Mouse (Mus musculus) liver, embryonic 12.5 days (tissue): ENCODE data around the gene Mapk1ip1. TPM values are rescaled to one million over a fixed set of nuclear protein-coding genes. Genes with fewer than 3 reads are reported as not detected.
A peak's percentile ranks its signal among the peaks of the same experiment; 100 is the strongest.

ENCODE experiments used
- ATAC-seq: fragments of 200-750 bp; cut with Nextera tagmentation; 2 replicates; pipeline ENCODE4 v1.8.0; 2017; ENCODE audit warnings: moderate number of reproducible peaks, mild to moderate bottlenecking, moderate library complexity
- H3K27ac ChIP-seq: fragments of 300-500 bp; sonication (generic); 2 replicates; pipeline ENCODE4 v1.5.1; 2016; ENCODE audit warnings: mild to moderate bottlenecking
- H3K27me3 ChIP-seq: fragments of 300-500 bp; sonication (generic); replicated peaks from 2 replicates; pipeline ENCODE4 v1.6.1; 2016; ENCODE audit warnings: mild to moderate bottlenecking, moderate library complexity
- H3K36me3 ChIP-seq: fragments of 300-500 bp; sonication (generic); 2 replicates; pipeline ENCODE4 v1.6.1; 2016; ENCODE audit warnings: mild to moderate bottlenecking, moderate library complexity
- H3K4me1 ChIP-seq: fragments of 300-500 bp; sonication (generic); 2 replicates; pipeline ENCODE4 v1.6.1; 2016
- H3K4me2 ChIP-seq: fragments of 300-500 bp; sonication (generic); 2 replicates; pipeline ENCODE4 v1.6.1; 2016; ENCODE audit warnings: mild to moderate bottlenecking, moderate library complexity
- H3K4me3 ChIP-seq: fragments of 300-500 bp; sonication (generic); 2 replicates; pipeline ENCODE4 v1.5.1; 2016; ENCODE audit warnings: mild to moderate bottlenecking, moderate library complexity
- H3K9ac ChIP-seq: fragments of 300-500 bp; sonication (generic); 2 replicates; pipeline ENCODE4 v1.6.1; 2016; ENCODE audit warnings: mild to moderate bottlenecking, moderate library complexity
- H3K9me3 ChIP-seq: fragments of 300-500 bp; sonication (generic); replicated peaks from 2 replicates; pipeline ENCODE4 v1.6.1; 2016; ENCODE audit warnings: mild to moderate bottlenecking, moderate library complexity
- WGBS: fragments of 180-500 bp; shearing (Covaris S2); methylation state at CpG from one replicate; pipeline ENCODE4 v1.1.7; 2016; ENCODE audit not compliant: insufficient replicate concordance; 5-methylcytosine and 5-hydroxymethylcytosine counted together
- polyA plus RNA-seq: library from polyadenylated mRNA; unstranded; fragments of >200 nt; fragmentation: Nextera tagmentation; extraction: Ambion mirVana; gene quantifications from 2 replicates; pipeline ENCODE4 v1.2.1, GENCODE M21; 2016

Mapk1ip1 gene
- polyA plus RNA-seq: 3.7 and 4.3 TPM in 2 replicates

DNA sequence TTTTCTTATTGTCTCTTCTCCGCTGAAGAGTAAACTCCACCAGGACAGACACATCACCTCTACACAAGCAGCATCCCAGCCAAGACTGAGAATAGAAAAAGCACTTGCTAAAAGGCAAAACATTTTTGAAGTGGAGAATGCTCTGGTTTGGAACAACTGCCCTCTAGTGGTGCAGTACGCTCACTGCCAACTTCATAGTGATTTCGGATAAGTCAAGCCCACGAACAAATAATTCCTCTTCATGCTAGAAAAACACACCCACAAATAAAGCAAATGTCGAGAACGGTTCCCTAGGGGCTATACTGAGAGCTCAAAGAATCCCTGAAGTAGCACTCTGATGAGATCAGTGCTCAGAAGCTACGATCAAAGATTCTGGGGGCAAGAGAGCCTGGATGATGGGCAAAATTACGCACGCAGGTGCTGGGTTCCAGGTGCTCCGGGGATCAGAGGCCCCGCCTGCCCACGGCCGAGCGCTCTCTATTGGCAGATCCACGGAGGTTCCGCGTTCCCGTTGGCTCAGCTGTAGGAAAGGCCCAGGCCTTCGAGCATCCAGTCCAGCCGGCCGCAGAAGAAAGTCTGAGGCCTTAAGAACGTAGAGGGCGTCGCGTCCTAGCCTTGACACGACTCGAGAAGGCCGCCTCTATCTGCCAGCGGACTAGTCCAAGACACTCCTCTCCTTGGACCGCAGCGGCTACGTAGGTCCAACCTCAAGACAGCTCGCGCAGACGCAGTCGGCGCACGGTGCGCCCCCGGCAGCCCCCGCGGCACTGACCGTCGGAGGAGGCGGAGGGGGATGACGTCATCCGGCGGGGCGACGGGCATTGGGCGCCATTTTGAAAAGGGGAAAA is at the start of gene Mapk1ip1, which contains the start of gene Ppp2r2d:
TSS of gene Mapk1ip1 (minus strand) at position 730 of the 848 bp plus-strand sequence.
TSS of gene Ppp2r2d (plus strand) at position 536 of the 848 bp plus-strand sequence.
- Histone ChIP-seq H3K4me2 (peak within 1 kb of the TSS; percentile 91), H3K4me1 (peaks cover 58% of the 10 kb centered on the region)
- ATAC-seq: peak; percentile 94

GRCm38 (mm10) chr7:138885365-138886289 is 39.6 kb upstream of the Mapk1ip1 start:
- ATAC-seq: peak; percentile 24; the same call in 1 of the 2 replicates
- Histone ChIP-seq H3K9ac (no peak overlapping the region), H3K9me3 (no peaks in the 10 kb centered on the region), H3K4me2 (no peak overlapping the region), H3K4me1 (no peaks in the 10 kb centered on the region), H3K27ac (no peak overlapping the region), H3K4me3 (no peak overlapping the region), H3K27me3 (no peaks in the 10 kb centered on the region), H3K36me3 (peaks cover 54% of the 10 kb centered on the region)
- 67% methylated on average over 12 of the region's 13 CpGs for WGBS

More for the DNA sequence above, at the start of gene Mapk1ip1, which contains the start of gene Ppp2r2d:
- WGBS: under 1% methylated on average over 51 of the region's 51 CpGs
- peaks cover 24% of the 10 kb centered on the region for H3K36me3 ChIP-seq
- peak within 1 kb of the TSS; percentile 92 for H3K27ac ChIP-seq
- H3K4me3 ChIP-seq: peak within 1 kb of the TSS; percentile 99
- H3K27me3 ChIP-seq: no peaks in the 10 kb centered on the region
- no peaks in the 10 kb centered on the region for H3K9me3 ChIP-seq
- peak within 1 kb of the TSS; percentile 96 for H3K9ac ChIP-seq

DNA sequence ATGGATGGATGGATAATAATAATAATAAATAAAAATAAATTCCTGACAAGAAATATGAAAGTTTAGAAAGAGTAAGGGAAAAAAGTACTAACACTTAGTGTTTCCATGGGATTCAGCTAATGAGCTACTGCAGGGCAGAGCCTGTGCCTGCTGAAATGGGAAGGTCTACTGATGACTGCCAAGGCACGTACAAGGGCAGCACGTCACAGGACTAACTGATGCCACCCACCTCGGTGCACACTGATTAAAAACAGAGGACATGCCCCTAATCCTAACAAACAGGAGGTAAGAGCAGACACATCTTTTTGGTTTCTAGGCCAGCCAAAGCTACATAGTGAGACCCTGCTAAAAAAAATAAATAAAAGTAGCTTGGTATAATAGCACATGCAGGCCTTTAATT is 37.7 kb upstream of the Mapk1ip1 start:
- no peaks in the 10 kb centered on the region for H3K9me3 ChIP-seq
- peaks cover 73% of the 10 kb centered on the region for H3K36me3 ChIP-seq
- H3K4me1 ChIP-seq: no peaks in the 10 kb centered on the region
- no peak overlapping the region for H3K27ac ChIP-seq
- H3K4me3 ChIP-seq: no peak overlapping the region
- H3K4me2 ChIP-seq: no peak overlapping the region
- no peak overlapping the region for H3K9ac ChIP-seq
- no peak for ATAC-seq
- WGBS: 88% methylated on average over 3 of the region's 3 CpGs
- no peaks in the 10 kb centered on the region for H3K27me3 ChIP-seq

DNA sequence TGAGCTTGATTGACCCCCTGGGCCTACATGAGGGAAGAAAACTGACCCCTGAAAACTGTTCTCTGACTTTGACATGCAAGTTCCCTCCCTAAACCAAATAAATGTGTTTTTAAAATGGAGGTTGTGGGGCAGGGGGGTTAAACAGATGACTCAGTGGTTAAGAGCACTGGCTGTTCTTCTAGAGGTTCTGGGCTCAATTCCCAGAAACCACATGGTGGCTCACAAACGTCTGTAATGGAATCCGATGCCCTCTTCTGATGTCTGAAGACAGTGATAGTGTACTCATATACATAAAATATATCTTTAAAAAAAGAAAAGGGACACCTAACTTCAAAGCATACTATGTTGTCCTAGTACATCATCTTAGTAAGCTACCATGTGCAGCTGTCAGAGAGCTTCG is 29.0 kb upstream of the Mapk1ip1 start:
- peaks cover 99% of the 10 kb centered on the region for H3K36me3 ChIP-seq
- WGBS: 73% methylated on average over 3 of the region's 3 CpGs
- no peak overlapping the region for H3K27ac ChIP-seq
- no peak overlapping the region for H3K9ac ChIP-seq
- no peak for ATAC-seq
- H3K9me3 ChIP-seq: no peaks in the 10 kb centered on the region
- no peak overlapping the region for H3K4me2 ChIP-seq
- no peaks in the 10 kb centered on the region for H3K27me3 ChIP-seq
- H3K4me1 ChIP-seq: peaks cover 7% of the 10 kb centered on the region; the same call in 1 of the 2 replicates
- no peak overlapping the region for H3K4me3 ChIP-seq

DNA sequence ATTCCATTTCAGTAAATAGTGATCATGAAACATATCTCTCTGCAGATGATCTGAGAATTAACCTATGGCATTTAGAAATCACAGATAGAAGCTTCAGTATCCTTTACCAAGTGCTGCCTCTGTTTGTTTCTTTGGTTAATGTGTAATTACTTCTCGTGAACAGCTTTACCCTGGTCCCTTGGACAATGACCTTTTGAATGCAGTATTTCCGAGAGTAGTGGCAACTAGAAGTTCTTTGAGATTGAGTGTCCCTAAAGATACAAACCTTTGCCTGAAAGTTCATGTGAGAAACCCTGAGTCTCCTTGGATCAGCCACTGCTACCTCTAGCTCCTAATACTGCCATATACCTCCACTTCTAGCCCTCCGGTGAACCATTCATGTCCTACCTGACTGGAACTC is 26.9 kb upstream of the Mapk1ip1 start:
- Histone ChIP-seq H3K4me3 (no peak overlapping the region), H3K36me3 (peaks cover 99% of the 10 kb centered on the region), H3K9ac (no peak overlapping the region), H3K9me3 (no peaks in the 10 kb centered on the region), H3K27ac (no peak overlapping the region), H3K4me1 (peaks cover 7% of the 10 kb centered on the region; the same call in 1 of the 2 replicates), H3K27me3 (no peaks in the 10 kb centered on the region), H3K4me2 (no peak overlapping the region)
- ATAC-seq: no peak
- 75% methylated on average over 3 of the region's 3 CpGs for WGBS

GRCm38 (mm10) chr7:138868316-138868715 is 22.2 kb upstream of the Mapk1ip1 start:
- Histone ChIP-seq H3K4me1 (peaks cover 6% of the 10 kb centered on the region; the same call in 1 of the 2 replicates), H3K27ac (no peak overlapping the region)

GRCm38 (mm10) chr7:138867286-138867685 is 21.2 kb upstream of the Mapk1ip1 start:
- WGBS: 68% methylated on average over 6 of the region's 6 CpGs
- 0 out of 2 replicates have a peak, but pooled peaks cover 3% of the 10 kb centered on the region for H3K4me1 ChIP-seq
- H3K4me2 ChIP-seq: no peak overlapping the region
- H3K9ac ChIP-seq: no peak overlapping the region
- H3K36me3 ChIP-seq: peaks cover 56% of the 10 kb centered on the region
- ATAC-seq: peak; percentile 37; the same call in 1 of the 2 replicates
- no peaks in the 10 kb centered on the region for H3K27me3 ChIP-seq
- H3K27ac ChIP-seq: no peak overlapping the region
- H3K9me3 ChIP-seq: no peaks in the 10 kb centered on the region
- H3K4me3 ChIP-seq: no peak overlapping the region

More at GRCm38 (mm10) chr7:138868316-138868715, 22.2 kb upstream of the Mapk1ip1 start:
- H3K36me3 ChIP-seq: peaks cover 63% of the 10 kb centered on the region
- H3K4me2 ChIP-seq: no peak overlapping the region
- H3K9ac ChIP-seq: no peak overlapping the region
- no peaks in the 10 kb centered on the region for H3K27me3 ChIP-seq
- H3K4me3 ChIP-seq: no peak overlapping the region
- H3K9me3 ChIP-seq: no peaks in the 10 kb centered on the region
- ATAC-seq: no peak
- 80% methylated on average over 4 of the region's 4 CpGs for WGBS

GRCm38 (mm10) chr7:138864776-138865175 is 18.7 kb upstream of the Mapk1ip1 start:
- H3K36me3 ChIP-seq: peaks cover 42% of the 10 kb centered on the region
- H3K4me2 ChIP-seq: no peak overlapping the region
- ATAC-seq: no peak
- H3K27ac ChIP-seq: no peak overlapping the region
- no peak overlapping the region for H3K4me3 ChIP-seq
- no peak overlapping the region for H3K9ac ChIP-seq
- no peaks in the 10 kb centered on the region for H3K9me3 ChIP-seq
- no peaks in the 10 kb centered on the region for H3K27me3 ChIP-seq
- 0 out of 2 replicates have a peak, but pooled peaks cover 3% of the 10 kb centered on the region for H3K4me1 ChIP-seq
- 86% methylated on average over 1 of the region's 1 CpGs for WGBS

GRCm38 (mm10) chr7:138863950-138864572 is 18.0 kb upstream of the Mapk1ip1 start:
- Histone ChIP-seq H3K36me3 (peaks cover 39% of the 10 kb centered on the region), H3K4me2 (no peak overlapping the region), H3K27me3 (no peaks in the 10 kb centered on the region), H3K4me3 (no peak overlapping the region), H3K4me1 (0 out of 2 replicates have a peak, but pooled peaks cover 3% of the 10 kb centered on the region), H3K9ac (no peak overlapping the region), H3K27ac (no peak overlapping the region), H3K9me3 (no peaks in the 10 kb centered on the region)
- WGBS: 67% methylated on average over 3 of the region's 3 CpGs
- ATAC-seq: no peak

DNA sequence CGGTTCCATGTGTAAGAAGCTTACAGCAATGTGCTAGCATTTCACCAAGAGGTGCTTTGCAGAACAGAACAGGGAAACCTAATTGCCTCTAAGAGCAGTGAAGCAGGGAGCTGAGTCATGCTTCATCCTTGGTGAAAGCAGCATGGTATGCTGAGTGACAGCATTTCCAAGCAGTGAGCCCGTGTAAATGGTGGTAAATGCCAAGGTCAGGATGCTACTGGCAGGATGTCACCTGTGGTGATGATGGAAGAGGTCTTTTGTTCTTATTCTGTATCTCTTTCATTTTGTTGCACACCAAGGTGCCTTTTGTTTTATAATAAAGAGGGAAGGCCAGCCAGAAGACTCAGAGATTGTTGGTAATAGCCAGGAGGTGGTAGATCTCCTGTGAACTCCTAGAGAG is 10.6 kb upstream of the Mapk1ip1 start:
- Histone ChIP-seq H3K27me3 (no peaks in the 10 kb centered on the region), H3K27ac (no peak overlapping the region), H3K36me3 (peaks cover 70% of the 10 kb centered on the region), H3K4me2 (no peak overlapping the region), H3K4me1 (no peaks in the 10 kb centered on the region), H3K9ac (no peak overlapping the region), H3K9me3 (no peaks in the 10 kb centered on the region), H3K4me3 (no peak overlapping the region)
- no peak for ATAC-seq
- WGBS: 74% methylated on average over 2 of the region's 2 CpGs

GRCm38 (mm10) chr7:138854201-138854600 is 8.1 kb upstream of the Mapk1ip1 start:
- H3K9ac ChIP-seq: no peak overlapping the region
- no peak overlapping the region for H3K4me3 ChIP-seq
- H3K27ac ChIP-seq: no peak overlapping the region
- no peaks in the 10 kb centered on the region for H3K9me3 ChIP-seq
- no peaks in the 10 kb centered on the region for H3K27me3 ChIP-seq
- H3K4me1 ChIP-seq: peaks cover 14% of the 10 kb centered on the region
- no peak overlapping the region for H3K4me2 ChIP-seq
- H3K36me3 ChIP-seq: peaks cover 77% of the 10 kb centered on the region
- 83% methylated on average over 2 of the region's 2 CpGs for WGBS
- no peak for ATAC-seq
